Mouse (Mus musculus) CD4-positive naive resting alpha-beta T cell, adult 76 days (primary cell): ENCODE results near the gene Vmn2r17. TPM values are rescaled to one million over a fixed set of nuclear protein-coding genes. Genes with fewer than 3 reads are reported as not detected.

Source experiments
- total RNA-seq: library from RNA; stranded (reverse); gene quantifications from one replicate; pipeline ENCODE4 v1.2.4, GENCODE M21; 2023

Vmn2r17 gene
- total RNA-seq = not detected

DNA sequence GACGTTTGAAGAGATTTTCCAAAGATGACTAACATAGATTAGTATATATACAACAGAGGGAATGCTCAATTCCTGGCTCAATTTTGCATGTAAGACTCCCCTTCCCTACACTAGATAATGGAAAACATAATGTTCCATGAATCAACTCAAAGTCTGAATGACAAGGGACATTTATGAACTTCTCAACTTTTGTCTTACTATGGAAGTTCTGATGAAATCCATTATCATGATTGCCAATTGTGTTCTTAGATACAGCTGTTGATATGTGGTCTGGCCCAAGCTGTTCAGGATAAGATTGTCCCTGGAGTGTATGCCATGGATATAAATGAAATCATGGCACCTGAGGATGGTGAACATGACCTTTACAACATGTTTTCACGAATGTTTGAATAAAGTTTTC is at the start of gene Vmn2r17:
Gene Vmn2r17 (plus strand): TSS at position 301 of the 400 bp plus-strand sequence.

Other genes starting within 250 kb of the Vmn2r17 start
- not detected for gene Vmn2r13, start 227.5 kb upstream of the Vmn2r17 start, total RNA-seq
- gene Vmn2r14, start 195.0 kb upstream of the Vmn2r17 start, total RNA-seq = not detected
- not detected for gene Vmn2r15, start 122.0 kb upstream of the Vmn2r17 start, total RNA-seq
- not detected for gene Vmn2r16, start 89.5 kb upstream of the Vmn2r17 start, total RNA-seq
- gene Crlf2, start 139.3 kb downstream of the Vmn2r17 start, total RNA-seq = 59.8 TPM